Mouse (Mus musculus) MEL (cell line): ENCODE measurements around the gene Gm7075. TPM values are rescaled to one million over a fixed set of nuclear protein-coding genes. Genes with fewer than 3 reads are reported as not detected.

Source experiments
- DNase-seq: peaks from one replicate; pipeline ENCODE4 v3.0.0; 2011; ENCODE audit warnings: low read depth, low spot score
- H3K27ac ChIP-seq: 2 replicates; pipeline ENCODE4 v1.5.1; 2012; ENCODE audit warnings: low read depth, mild to moderate bottlenecking, control low read depth, low read length, moderate library complexity; ENCODE audit not compliant: control insufficient read depth
- H3K27me3 ChIP-seq, 2 experiments: fragments of 150-350 bp in 1 of 2; sonication (generic) in 1 of 2; 2 replicates each; pipeline ENCODE4 v1.6.1; 2012; ENCODE audit warnings: low read length in 2 of 2, mild to moderate bottlenecking in 2 of 2, improper control_type of control experiment in 1 of 2, moderate library complexity in 1 of 2; ENCODE audit not compliant: insufficient read depth in 2 of 2, control insufficient read depth in 1 of 2
- H3K36me3 ChIP-seq, 2 experiments: 2 replicates each; pipeline ENCODE4 v1.6.1; 2012 to 2014; ENCODE audit warnings: low read length in 2 of 2, improper control_type of control experiment in 1 of 2, inconsistent platforms in 1 of 2, mild to moderate bottlenecking in 1 of 2; ENCODE audit not compliant: insufficient read depth in 2 of 2, control insufficient read depth in 1 of 2
- H3K4me1 ChIP-seq, 2 experiments: fragments of 150-350 bp in 1 of 2; sonication (generic) in 1 of 2; 2 replicates each; pipeline ENCODE4 v1.6.1; 2012; ENCODE audit warnings: low read length in 2 of 2, improper control_type of control experiment in 1 of 2, mild to moderate bottlenecking in 1 of 2; ENCODE audit not compliant: insufficient read depth in 2 of 2, control insufficient read depth in 1 of 2
- H3K4me3 ChIP-seq, 2 experiments: fragments of 150-350 bp in 1 of 2; sonication (generic) in 1 of 2; 2 replicates each; pipeline ENCODE4 v1.5.1; 2012; ENCODE audit warnings: low read depth in 2 of 2, low read length in 2 of 2, mild to moderate bottlenecking in 2 of 2, moderate library complexity in 2 of 2, control low read depth in 1 of 2, improper control_type of control experiment in 1 of 2; ENCODE audit not compliant: control insufficient read depth in 1 of 2, insufficient read depth in 1 of 2
- H3K79me2 ChIP-seq: 2 replicates; pipeline ENCODE4 v1.6.1; 2012; ENCODE audit warnings: mild to moderate bottlenecking, low read length, moderate library complexity; ENCODE audit not compliant: control insufficient read depth, poor library complexity, insufficient read depth
- H3K9ac ChIP-seq: 2 replicates; pipeline ENCODE4 v1.6.1; 2012; ENCODE audit warnings: low read depth, mild to moderate bottlenecking, control low read depth, low read length, moderate library complexity; ENCODE audit not compliant: control insufficient read depth, poor library complexity, severe bottlenecking
- H3K9me3 ChIP-seq: fragments of 150-350 bp; sonication (generic); replicated peaks from 2 replicates; pipeline ENCODE4 v1.6.1; 2012; ENCODE audit warnings: mild to moderate bottlenecking, low read length, improper control_type of control experiment, moderate library complexity; ENCODE audit not compliant: insufficient read depth
- BHLHE40 ChIP-seq: IDR thresholded peaks from 2 replicates; pipeline ENCODE4 v1.6.1; 2012; ENCODE audit warnings: low read depth, mild to moderate bottlenecking, inconsistent platforms, low read length, improper control_type of control experiment, borderline replicate concordance
- CHD1 ChIP-seq: IDR thresholded peaks from 2 replicates; pipeline ENCODE4 v1.6.1; 2012; ENCODE audit warnings: low read depth, mild to moderate bottlenecking, inconsistent platforms, low read length, improper control_type of control experiment
- CHD2 ChIP-seq: IDR thresholded peaks from 2 replicates; pipeline ENCODE4 v1.6.1; 2011; ENCODE audit warnings: low read length, improper control_type of control experiment
- CTCF ChIP-seq, 3 experiments: IDR thresholded peaks in 2 of 3; conservative IDR thresholded peaks in 1 of 3; 2 replicates each; pipeline ENCODE4 v1.5.1; 2011 to 2012; ENCODE audit warnings: low read length in 3 of 3, low read depth in 2 of 3, mild to moderate bottlenecking in 2 of 3, improper control_type of control experiment in 1 of 3, inconsistent platforms in 1 of 3, mixed read lengths in 1 of 3, moderate library complexity in 1 of 3; ENCODE audit not compliant: control insufficient read depth in 1 of 3, insufficient read depth in 1 of 3, poor library complexity in 1 of 3, severe bottlenecking in 1 of 3
- E2F4 ChIP-seq: IDR thresholded peaks from 2 replicates; pipeline ENCODE4 v1.6.1; 2011; ENCODE audit warnings: low read depth, low read length, improper control_type of control experiment, borderline replicate concordance
- ELF1 ChIP-seq: IDR thresholded peaks from 2 replicates; pipeline ENCODE4 v1.6.1; 2014; ENCODE audit warnings: low read depth, mild to moderate bottlenecking, inconsistent platforms, low read length, improper control_type of control experiment, moderate library complexity
- EP300 ChIP-seq, 2 experiments: IDR thresholded peaks; 2 replicates each; pipeline ENCODE4 v1.6.1; 2011; ENCODE audit warnings: improper control_type of control experiment in 2 of 2, low read length in 2 of 2, low read depth in 1 of 2, mild to moderate bottlenecking in 1 of 2
- ETS1 ChIP-seq: IDR thresholded peaks from 2 replicates; pipeline ENCODE4 v1.6.1; 2012; ENCODE audit warnings: low read depth, mild to moderate bottlenecking, inconsistent platforms, low read length, improper control_type of control experiment, moderate library complexity
- GABPA ChIP-seq: IDR thresholded peaks from 2 replicates; pipeline ENCODE4 v1.6.1; 2012; ENCODE audit warnings: low read depth, mild to moderate bottlenecking, inconsistent platforms, low read length, improper control_type of control experiment, moderate library complexity
- GATA1 ChIP-seq: IDR thresholded peaks from 2 replicates; pipeline ENCODE4 v1.6.1; 2011; ENCODE audit warnings: low read depth, low read length, improper control_type of control experiment
- HCFC1 ChIP-seq: IDR thresholded peaks from 2 replicates; pipeline ENCODE4 v1.6.1; 2012; ENCODE audit warnings: low read depth, mild to moderate bottlenecking, inconsistent platforms, low read length, improper control_type of control experiment, moderate library complexity
- JUND ChIP-seq: IDR thresholded peaks from 2 replicates; pipeline ENCODE4 v1.6.1; 2011; ENCODE audit warnings: low read depth, mild to moderate bottlenecking, improper control_type of control experiment, low read length
- KAT2A ChIP-seq: conservative IDR thresholded peaks from 2 replicates; pipeline ENCODE4 v1.6.1; 2012; ENCODE audit warnings: low read depth, low read length, improper control_type of control experiment, inconsistent platforms
- MAFK ChIP-seq: IDR thresholded peaks from 2 replicates; pipeline ENCODE4 v1.6.1; 2011; ENCODE audit warnings: low read depth, mild to moderate bottlenecking, low read length, improper control_type of control experiment, borderline replicate concordance
- MAX ChIP-seq: IDR thresholded peaks from 2 replicates; pipeline ENCODE4 v1.6.1; 2011; ENCODE audit warnings: low read length, improper control_type of control experiment
- MXI1 ChIP-seq: IDR thresholded peaks from 2 replicates; pipeline ENCODE4 v1.6.1; 2011; ENCODE audit warnings: mild to moderate bottlenecking, low read depth, low read length, improper control_type of control experiment
- MYC ChIP-seq: IDR thresholded peaks from 2 replicates; pipeline ENCODE4 v1.6.1; 2011; ENCODE audit warnings: low read depth, mild to moderate bottlenecking, low read length, improper control_type of control experiment, moderate library complexity
- NELFE ChIP-seq: IDR thresholded peaks from 2 replicates; pipeline ENCODE4 v1.6.1; 2011; ENCODE audit warnings: low read depth, low read length, improper control_type of control experiment
- POLR2A ChIP-seq, 2 experiments: IDR thresholded peaks; 2 replicates each; pipeline ENCODE4 v1.6.1; 2011 to 2012; ENCODE audit warnings: low read length in 2 of 2, mild to moderate bottlenecking in 2 of 2, control low read depth in 1 of 2, improper control_type of control experiment in 1 of 2, low read depth in 1 of 2, moderate library complexity in 1 of 2; ENCODE audit not compliant: control insufficient read depth in 1 of 2, insufficient read depth in 1 of 2, poor library complexity in 1 of 2
- POLR2AphosphoS2 ChIP-seq: IDR thresholded peaks from 2 replicates; pipeline ENCODE4 v1.6.1; 2011; ENCODE audit warnings: low read length, improper control_type of control experiment
- POLR2AphosphoS5 ChIP-seq: IDR thresholded peaks from 2 replicates; pipeline ENCODE4 v1.6.1; 2012; ENCODE audit warnings: low read depth, borderline replicate concordance, mild to moderate bottlenecking, inconsistent platforms, low read length, moderate library complexity, mixed read lengths
- RAD21 ChIP-seq: IDR thresholded peaks from 2 replicates; pipeline ENCODE4 v1.6.1; 2011; ENCODE audit warnings: mild to moderate bottlenecking, low read depth, low read length, improper control_type of control experiment
- RCOR1 ChIP-seq: IDR thresholded peaks from 2 replicates; pipeline ENCODE4 v1.6.1; 2012; ENCODE audit warnings: low read depth, mild to moderate bottlenecking, inconsistent platforms, low read length, improper control_type of control experiment
- SIN3A ChIP-seq: IDR thresholded peaks from 2 replicates; pipeline ENCODE4 v1.6.1; 2012; ENCODE audit warnings: low read length, improper control_type of control experiment, inconsistent platforms
- SMC3 ChIP-seq: IDR thresholded peaks from 2 replicates; pipeline ENCODE4 v1.6.1; 2011; ENCODE audit warnings: low read depth, low read length, improper control_type of control experiment
- TAL1 ChIP-seq: IDR thresholded peaks from 2 replicates; pipeline ENCODE4 v1.6.1; 2012; ENCODE audit warnings: mild to moderate bottlenecking, inconsistent platforms, low read length, moderate library complexity, mixed read lengths
- TBP ChIP-seq: IDR thresholded peaks from 2 replicates; pipeline ENCODE4 v1.8.0; 2011; ENCODE audit warnings: low read depth, low read length, improper control_type of control experiment
- TCF12 ChIP-seq: IDR thresholded peaks from 2 replicates; pipeline ENCODE4 v1.6.1; 2014; ENCODE audit warnings: low read depth, mild to moderate bottlenecking, inconsistent platforms, low read length, improper control_type of control experiment, moderate library complexity
- USF1 ChIP-seq: IDR thresholded peaks from 2 replicates; pipeline ENCODE4 v1.6.1; 2014; ENCODE audit warnings: low read depth, mild to moderate bottlenecking, inconsistent platforms, low read length, improper control_type of control experiment, moderate library complexity
- USF2 ChIP-seq, 2 experiments: IDR thresholded peaks; 2 replicates each; pipeline ENCODE4 v1.6.1; 2011 to 2012; ENCODE audit warnings: improper control_type of control experiment in 2 of 2, low read length in 2 of 2, borderline replicate concordance in 1 of 2, inconsistent platforms in 1 of 2, low read depth in 1 of 2, mild to moderate bottlenecking in 1 of 2; ENCODE audit not compliant: insufficient read depth in 1 of 2
- ZC3H11A ChIP-seq: IDR thresholded peaks from 2 replicates; pipeline ENCODE4 v1.6.1; 2012; ENCODE audit warnings: low read depth, mild to moderate bottlenecking, inconsistent platforms, low read length, improper control_type of control experiment
- ZKSCAN1 ChIP-seq: IDR thresholded peaks from 2 replicates; pipeline ENCODE4 v1.6.1; 2012; ENCODE audit warnings: low read depth, mild to moderate bottlenecking, inconsistent platforms, low read length, improper control_type of control experiment, moderate library complexity
- ZMIZ1 ChIP-seq: IDR thresholded peaks from 2 replicates; pipeline ENCODE4 v1.6.1; 2012; ENCODE audit warnings: low read depth, mild to moderate bottlenecking, inconsistent platforms, low read length, improper control_type of control experiment, moderate library complexity
- ZNF384 ChIP-seq: IDR thresholded peaks from 2 replicates; pipeline ENCODE4 v1.6.1; 2012; ENCODE audit warnings: low read depth, mild to moderate bottlenecking, inconsistent platforms, low read length, improper control_type of control experiment
- polyA plus RNA-seq, 2 experiments: library from polyadenylated mRNA; stranded (reverse) in 1 of 2; unstranded in 1 of 2; fragments of >175 nt in 1 of 2; fragments of >200 nt in 1 of 2; gene quantifications; 2 replicates each; pipeline versions ENCODE4 v1.2.1 to v1.2.4; 2012; ENCODE audit warnings: low replicate concordance in 2 of 2, low read depth in 1 of 2; ENCODE audit not compliant: insufficient read length in 2 of 2, insufficient read depth in 1 of 2, missing spikeins in 1 of 2
- total RNA-seq: library from RNA; depleted of rRNA; stranded (reverse); fragments of 300-350 nt; gene quantifications from 2 replicates; pipeline ENCODE4 v1.2.3, GENCODE M21; 2012

Gm7075 gene
- total and polyA plus RNA-seq, 3 experiments: not detected

DNA sequence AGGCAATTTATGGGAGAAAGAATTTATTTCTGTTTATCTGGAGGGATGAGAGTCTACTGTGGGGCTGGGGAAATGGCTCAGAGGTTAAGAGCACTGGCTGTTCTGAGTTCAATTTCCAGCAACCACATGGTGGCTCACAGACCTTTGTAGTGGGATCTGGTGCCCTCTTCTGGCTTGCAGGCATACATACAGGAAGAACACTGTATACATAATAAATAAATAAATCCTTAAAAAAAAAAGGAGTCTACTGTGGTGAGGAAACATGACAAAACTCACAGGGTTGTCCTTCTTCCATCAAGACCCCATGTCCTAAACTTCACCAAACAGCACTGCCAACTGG, 2.9 kb upstream of the Gm7075 start (continued):
- 0 out of 2 replicates have a peak, but pooled peaks have one; percentile 4 for TF ChIP-seq MAX

DNA sequence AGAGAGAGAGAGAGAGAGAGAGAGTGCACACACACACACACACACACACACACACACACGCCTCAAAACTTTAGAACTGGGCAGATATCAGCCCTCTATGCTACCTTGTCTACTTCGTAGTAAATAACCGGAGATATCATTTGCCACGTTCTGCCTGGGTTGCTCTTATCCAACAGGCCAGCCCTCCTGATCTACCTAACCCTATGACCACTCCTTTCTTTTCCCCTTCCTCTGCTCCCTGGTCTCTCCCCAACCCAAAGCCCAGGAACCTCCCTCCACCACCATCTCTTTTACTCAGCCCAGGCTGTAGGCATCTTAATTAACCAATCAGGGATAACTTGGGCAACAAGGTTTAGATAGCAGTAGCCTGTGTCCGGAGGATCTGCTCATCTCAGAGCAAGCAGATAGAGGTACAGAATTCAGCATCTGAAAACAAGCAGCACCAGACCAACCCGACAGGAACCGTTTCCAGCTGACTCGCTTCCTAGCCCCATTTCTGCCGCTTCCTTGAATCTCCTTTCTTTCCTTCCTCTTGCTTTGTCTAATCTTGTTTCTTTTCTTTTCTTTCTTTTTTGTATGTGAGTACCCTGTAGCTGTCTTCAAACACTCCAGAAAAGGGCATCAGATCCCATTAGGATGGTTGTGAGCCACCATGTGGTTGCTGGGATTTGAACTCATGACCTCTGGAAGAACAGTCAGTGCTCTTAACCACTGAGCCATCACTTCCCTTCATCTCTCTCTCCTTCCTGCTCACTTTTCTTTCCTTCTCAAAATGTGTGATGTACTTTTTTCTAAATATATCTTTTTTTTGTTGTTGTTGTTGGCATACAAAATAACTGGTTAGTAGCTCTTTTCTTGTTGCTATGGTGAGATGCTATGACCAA, 2.2 kb upstream of the Gm7075 start:
- peak overlapping the region; percentile 34 for H3K9ac ChIP-seq
- no peaks in the 10 kb centered on the region; a peak in 1 of 4 replicates for H3K4me1 ChIP-seq
- DNase-seq: peak; percentile 77
- peak overlapping the region; percentile 33 to 39 for H3K4me3 ChIP-seq
- H3K27ac ChIP-seq: peak overlapping the region; percentile 29
- no peak for TF ChIP-seq CHD2
- no peak for TF ChIP-seq POLR2A (IDR thresholded peaks at IDR 0.05; ENCODE audit: control insufficient read depth in 1 of 2, insufficient read depth in 1 of 2, low read depth in 1 of 2, low read length in 2 of 2, poor library complexity in 1 of 2)
- TF ChIP-seq ZNF384: no peak
- TF ChIP-seq CHD1: no peak
- no peak for TF ChIP-seq RAD21
- TF ChIP-seq TCF12: peak; percentile 34; the same call in 1 of the 2 replicates
- no peak for TF ChIP-seq ELF1
- 0 out of 2 replicates have a peak, but pooled peaks have one; percentile 2 for TF ChIP-seq USF1
- no peak for TF ChIP-seq SIN3A
- no peak for TF ChIP-seq MYC
- no peak for TF ChIP-seq ZMIZ1
- peak; percentile 31; the same call in 1 of the 2 replicates for TF ChIP-seq ETS1
- TF ChIP-seq JUND: 0 out of 2 replicates have a peak, but pooled peaks have one; percentile 33
- no peak for TF ChIP-seq ZKSCAN1
- no peak for TF ChIP-seq KAT2A
- TF ChIP-seq TBP: peak; percentile 97
- TF ChIP-seq RCOR1: no peak
- TF ChIP-seq MAFK: no peak
- TF ChIP-seq E2F4: no peak
- no peak for TF ChIP-seq SMC3
- no peak for TF ChIP-seq HCFC1
- TF ChIP-seq CTCF (IDR thresholded peaks at IDR 0.05 in 2 of 3, conservative IDR thresholded peaks at IDR 0.05 in 1 of 3; ENCODE audit: control insufficient read depth in 1 of 3, insufficient read depth in 1 of 3, low read depth in 2 of 3, low read length in 3 of 3, poor library complexity in 1 of 3, severe bottlenecking in 1 of 3): no peak
- TF ChIP-seq TAL1: peak; percentile 51
- no peak for TF ChIP-seq POLR2AphosphoS2
- no peak for TF ChIP-seq USF2 (IDR thresholded peaks at IDR 0.05; ENCODE audit: borderline replicate concordance in 1 of 2, insufficient read depth in 1 of 2, low read depth in 1 of 2, low read length in 2 of 2)
- TF ChIP-seq GATA1: peak; percentile 36; the same call in 1 of the 2 replicates
- no peak for TF ChIP-seq GABPA
- no peak for TF ChIP-seq BHLHE40
- TF ChIP-seq ZC3H11A: 0 out of 2 replicates have a peak, but pooled peaks have one; percentile 10
- TF ChIP-seq MXI1: no peak
- no peak for TF ChIP-seq POLR2AphosphoS5
- TF ChIP-seq NELFE: no peak
- peak; percentile 43 to 46; a peak in 2 of 4 replicates for TF ChIP-seq EP300 (IDR thresholded peaks at IDR 0.05; ENCODE audit: low read depth in 1 of 2, low read length in 2 of 2)
- TF ChIP-seq, all 39 proteins: peak for 9
- Histone ChIP-seq H3K9me3 (no peaks in the 10 kb centered on the region), H3K27me3 (no peaks in the 10 kb centered on the region), H3K36me3 (no peaks in the 10 kb centered on the region), H3K79me2 (no peaks in the 10 kb centered on the region)
